Comparison of ENCODE assay signal across 13 mouse cellular contexts in the genomic region with DNA sequence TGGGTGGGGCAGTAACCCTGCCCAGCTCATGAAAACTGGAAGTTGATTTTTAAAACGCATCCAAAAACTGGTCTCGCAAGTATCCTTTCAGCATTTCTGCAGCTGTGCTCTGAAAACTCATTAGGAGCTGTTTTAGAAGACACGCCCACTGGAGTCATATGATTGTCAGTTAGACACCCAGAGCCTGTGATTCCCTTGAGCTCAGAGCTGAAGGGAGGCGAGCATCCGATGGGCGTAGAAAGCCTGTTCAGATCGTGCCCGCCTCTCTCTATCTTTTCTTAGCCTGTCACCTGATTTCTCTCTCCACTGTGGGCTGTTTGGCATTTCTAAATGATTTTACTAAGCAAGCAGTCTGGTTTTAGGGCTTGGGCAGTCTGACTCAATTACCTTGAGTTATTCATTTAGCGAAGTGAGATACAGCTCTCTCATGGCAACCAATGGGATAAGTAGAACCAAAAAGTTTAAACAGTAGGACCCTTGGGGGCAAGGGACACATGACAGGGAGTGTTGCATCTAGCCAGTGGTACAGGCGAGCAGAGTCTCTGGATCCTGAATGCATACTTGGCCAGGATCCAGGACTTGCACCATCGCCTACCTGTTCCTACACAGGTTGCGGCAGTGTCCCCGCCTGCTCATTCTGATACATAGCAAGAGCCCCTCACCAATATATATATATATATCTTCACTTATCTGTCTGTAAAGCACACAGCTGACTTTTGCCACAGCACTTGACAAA. TPM values are rescaled to one million over a fixed set of nuclear protein-coding genes. Genes with fewer than 3 reads are reported as not detected.
DNase-seq lines count a peak whose midpoint lies in the region; ATAC-seq and TF ChIP-seq lines count a peak whose summit lies in the region.
"Had no signal": no experiment of that assay in that cellular context is flagged by ENCODE, and none has a peak within 500 bp of the region (broad histone marks: within the 10 kb centered on the region; RNA-seq: fewer than 3 reads in every experiment).

No protein-coding gene starts in this region.

- ATAC-seq in hindbrain, postnatal 0 days: no peak
- ATAC-seq in hindbrain, embryonic 12.5 days (ENCODE audit: low FRiP score): no peak

- H3K9ac ChIP-seq in hindbrain, postnatal 0 days (replicated peaks; ENCODE audit: low read length): no peak overlapping the region
- H3K9ac ChIP-seq in hindbrain, embryonic 12.5 days: no peak overlapping the region
- H3K9ac ChIP-seq: liver, embryonic 13.5 days had no signal

- H3K4me1 ChIP-seq in hindbrain, postnatal 0 days (ENCODE audit: insufficient read depth, low read length): no peaks in the 10 kb centered on the region
- peaks cover 12% of the 10 kb centered on the region for H3K4me1 ChIP-seq in hindbrain, embryonic 12.5 days
- peaks cover 20% of the 10 kb centered on the region for H3K4me1 ChIP-seq in hindbrain, embryonic 10.5 days (replicated peaks)
- H3K4me1 ChIP-seq: liver, embryonic 13.5 days had no signal

- WGBS in hindbrain, postnatal 0 days: 63% methylated on average over 13 of the region's 13 CpGs
- WGBS in hindbrain, embryonic 12.5 days: 77% methylated on average over 13 of the region's 13 CpGs
- WGBS in hindbrain, embryonic 10.5 days: 78% methylated on average over 13 of the region's 13 CpGs

- TF ChIP-seq CTCF in hindbrain, postnatal 0 days (IDR thresholded peaks at IDR 0.05; ENCODE audit: low read depth): no peak

- H3K4me2 ChIP-seq in hindbrain, postnatal 0 days (ENCODE audit: low read depth, low read length): no peak overlapping the region
- H3K4me2 ChIP-seq in hindbrain, embryonic 12.5 days (replicated peaks): no peak overlapping the region
- H3K4me2 ChIP-seq: heart, embryonic 11.5 days; liver, embryonic 13.5 days had no signal

- no peaks in the 10 kb centered on the region for H3K27me3 ChIP-seq in hindbrain, postnatal 0 days (ENCODE audit: insufficient read depth, low read length)
- H3K27me3 ChIP-seq in hindbrain, embryonic 12.5 days: no peaks in the 10 kb centered on the region
- 0 out of 2 replicates have a peak, but pooled peaks cover 5% of the 10 kb centered on the region for H3K27me3 ChIP-seq in hindbrain, embryonic 10.5 days (ENCODE audit: insufficient read depth, poor library complexity, severe bottlenecking)
- H3K27me3 ChIP-seq: liver, embryonic 13.5 days had no signal

- H3K9me3 ChIP-seq in hindbrain, postnatal 0 days (ENCODE audit: low read length): no peaks in the 10 kb centered on the region
- no peaks in the 10 kb centered on the region for H3K9me3 ChIP-seq in hindbrain, embryonic 12.5 days (replicated peaks)
- H3K9me3 ChIP-seq in hindbrain, embryonic 10.5 days: no peaks in the 10 kb centered on the region
- H3K9me3 ChIP-seq: liver, embryonic 13.5 days had no signal

- H3K27ac ChIP-seq in hindbrain, postnatal 0 days: no peak overlapping the region
- H3K27ac ChIP-seq in hindbrain, embryonic 12.5 days: no peak overlapping the region
- H3K27ac ChIP-seq in hindbrain, embryonic 10.5 days: no peak overlapping the region
- H3K27ac ChIP-seq: liver, embryonic 13.5 days had no signal

- H3K4me3 ChIP-seq in hindbrain, postnatal 0 days (ENCODE audit: low read length): no peak overlapping the region
- no peak overlapping the region for H3K4me3 ChIP-seq in hindbrain, embryonic 12.5 days
- H3K4me3 ChIP-seq in hindbrain, embryonic 10.5 days: no peak overlapping the region
- H3K4me3 ChIP-seq: liver, embryonic 13.5 days had no signal

- peak; percentile 25 for DNase-seq in hindbrain, postnatal 0 days (ENCODE audit: low spot score)
- peak; percentile 58 for DNase-seq in ZHBTc4 (ENCODE audit: low read depth, low spot score)
- peak; percentile 48 to 69 for DNase-seq in frontal cortex, postnatal 10 days (ENCODE audit: low spot score in 2 of 2)
- DNase-seq in right cerebral cortex, adult 2 months (ENCODE audit: low spot score in 2 of 2): peak; percentile 71 to 76
- no peak for DNase-seq in kidney, adult 9 months
- DNase-seq in hindbrain, embryonic 10.5 days (ENCODE audit: low spot score): no peak
- no peak for DNase-seq in adrenal gland, adult 2 months
- DNase-seq: cerebellum, adult 11-12 months; kidney, postnatal 36 days; liver, embryonic 13.5 days; thymus, adult 2 months had no signal

- H3K36me3 ChIP-seq in hindbrain, postnatal 0 days (ENCODE audit: insufficient read depth, low read length): no peaks in the 10 kb centered on the region
- H3K36me3 ChIP-seq in hindbrain, embryonic 12.5 days: no peaks in the 10 kb centered on the region
- no peaks in the 10 kb centered on the region for H3K36me3 ChIP-seq in hindbrain, embryonic 10.5 days
- H3K36me3 ChIP-seq: liver, embryonic 13.5 days had no signal

RNA-seq across cellular contexts. Expression of a gene that starts 17.4 kb away (rescaled TPM):
- total RNA-seq in hindbrain, postnatal 0 days (2014; rRNA removed): 0.52 and 0.54 TPM in 2 replicates
- polyA plus RNA-seq in hindbrain, postnatal 0 days (2015; fragmentation: Nextera tagmentation; extraction: Ambion mirVana): 0.21 and 0.23 TPM in 2 replicates
- polyA plus RNA-seq in hindbrain, embryonic 12.5 days (2016; fragmentation: Nextera tagmentation; extraction: Ambion mirVana): 0.09 TPM in 2 replicates
- 0.06 and 0.13 TPM in 2 replicates for polyA plus RNA-seq in hindbrain, embryonic 10.5 days (2016; fragmentation: Nextera tagmentation; extraction: Ambion mirVana)
- 1 to 10 TPM; 3.8 to 8.6 TPM for total RNA-seq in adrenal gland, adult 2 months (2021)
- polyA plus RNA-seq in adrenal gland, adult 2 months (2012; rRNA removed): 2.4 and 2.5 TPM in 2 replicates

Comparison
In these comparisons a context has a peak if more than half of its experiments do, and no peak if none do; other contexts are left out.
1. DNase-seq: peak in hindbrain, postnatal 0 days (single experiment), ZHBTc4 (single experiment), frontal cortex, postnatal 10 days (2 of 2) and right cerebral cortex, adult 2 months (2 of 2); none in kidney, adult 9 months (single experiment), hindbrain, embryonic 10.5 days (single experiment) and adrenal gland, adult 2 months (single experiment).